Mouse (Mus musculus) adrenal gland, postnatal 10 days (tissue): ENCODE results near the gene Msi2. TPM values are rescaled to one million over a fixed set of nuclear protein-coding genes. Genes with fewer than 3 reads are reported as not detected.

Experiments
- DNase-seq: peaks from one replicate; pipeline ENCODE4 v3.0.0; 2021; ENCODE audit warnings: mixed read lengths
- total RNA-seq, 2 experiments: library from RNA; stranded (reverse); gene quantifications; 2 replicates each; pipeline ENCODE4 v1.2.3; 2021

Msi2 gene
- total RNA-seq, 2 experiments from 2014 or later: 149 to 152 TPM

GRCm38 (mm10) chr11:88559365-88559970 lies 158.8 kb downstream of the Msi2 start:
- no peak for DNase-seq

GRCm38 (mm10) chr11:88558731-88559130 lies 159.6 kb downstream of the Msi2 start:
- DNase-seq: peak; percentile 69

- peak; percentile 40 for DNase-seq
These were observed 160.3 kb downstream of the Msi2 start for GRCm38 (mm10) chr11:88557828-88558580.

- DNase-seq: no peak
These were observed 161.1 kb downstream of the Msi2 start for GRCm38 (mm10) chr11:88557116-88557768.

GRCm38 (mm10) chr11:88555902-88556549 lies 162.3 kb downstream of the Msi2 start:
- peak; percentile 60 for DNase-seq

- DNase-seq: peak; percentile 57
These were observed 163.0 kb downstream of the Msi2 start for GRCm38 (mm10) chr11:88555232-88555818.

- DNase-seq: no peak
These were observed 164.6 kb downstream of the Msi2 start for GRCm38 (mm10) chr11:88553521-88554310.

GRCm38 (mm10) chr11:88552987-88553386 lies 165.3 kb downstream of the Msi2 start:
- peak; percentile 83 for DNase-seq

GRCm38 (mm10) chr11:88552385-88552784 lies 165.9 kb downstream of the Msi2 start:
- DNase-seq: no peak

- peak; percentile 66 for DNase-seq
These were observed 167.3 kb downstream of the Msi2 start for GRCm38 (mm10) chr11:88551034-88551433.

- no peak for DNase-seq
These were observed 168.0 kb downstream of the Msi2 start for GRCm38 (mm10) chr11:88550083-88550907.

- no peak for DNase-seq
These were observed 168.8 kb downstream of the Msi2 start for GRCm38 (mm10) chr11:88549529-88549900.

GRCm38 (mm10) chr11:88548832-88549528 lies 169.3 kb downstream of the Msi2 start:
- DNase-seq: peak; percentile 50

- no peak for DNase-seq
These were observed 169.9 kb downstream of the Msi2 start for GRCm38 (mm10) chr11:88548423-88548822.

- no peak for DNase-seq
These were observed 174.5 kb downstream of the Msi2 start for GRCm38 (mm10) chr11:88543771-88544170.

- DNase-seq: no peak
These were observed 175.5 kb downstream of the Msi2 start for GRCm38 (mm10) chr11:88542817-88543216.

GRCm38 (mm10) chr11:88541666-88542639 lies 176.4 kb downstream of the Msi2 start:
- no peak for DNase-seq

GRCm38 (mm10) chr11:88539637-88540478 lies 178.5 kb downstream of the Msi2 start:
- no peak for DNase-seq
